Mouse (Mus musculus) erythroid progenitor cell, adult 5-6 weeks (primary cell): ENCODE measurements at regions not wholly inside any gene's neighbourhood (a gene's known extent, or its start where the extent isn't known, plus 50 kb on each side); places are given as distances from the start of the nearest gene placed in this dataset.

ENCODE experiments used
- ATAC-seq: replicated peaks from 2 replicates; pipeline ENCODE4 v1.8.0; 2016; ENCODE audit warnings: moderate number of reproducible peaks, mild to moderate bottlenecking, moderate TSS enrichment, inconsistent platforms; ENCODE audit not compliant: poor library complexity, low FRiP score, severe bottlenecking

GRCm38 (mm10) chr3:52929827-52930605 lies 87.0 kb downstream of the Cog6 start:
- no peak for ATAC-seq

- ATAC-seq: no peak
Observed at GRCm38 (mm10) chr3:52927361-52927841, 89.6 kb downstream of the Cog6 start.

- ATAC-seq: no peak
Observed at GRCm38 (mm10) chr3:52926549-52926948, 90.5 kb downstream of the Cog6 start.

- no peak for ATAC-seq
Observed at GRCm38 (mm10) chr3:52925223-52925622, 91.8 kb downstream of the Cog6 start.

GRCm38 (mm10) chr3:52924631-52925030 lies 92.4 kb downstream of the Cog6 start:
- no peak for ATAC-seq

GRCm38 (mm10) chr3:52923824-52924559 lies 93.0 kb downstream of the Cog6 start:
- ATAC-seq: no peak

- no peak for ATAC-seq
Observed at GRCm38 (mm10) chr3:52922411-52922810, 94.6 kb downstream of the Cog6 start.

- ATAC-seq: no peak
Observed at GRCm38 (mm10) chr3:52906823-52907564, 110.0 kb downstream of the Cog6 start.

GRCm38 (mm10) chr3:52904028-52904427 lies 113.0 kb downstream of the Cog6 start:
- no peak for ATAC-seq

GRCm38 (mm10) chr3:52897665-52898064 lies 119.4 kb downstream of the Cog6 start:
- ATAC-seq: no peak

- ATAC-seq: no peak
Observed at GRCm38 (mm10) chr3:52896462-52896861, 120.6 kb downstream of the Cog6 start.

GRCm38 (mm10) chr3:52895751-52896150 lies 121.3 kb downstream of the Cog6 start:
- ATAC-seq: no peak

GRCm38 (mm10) chr3:52894812-52895211 lies 122.2 kb downstream of the Cog6 start:
- no peak for ATAC-seq

- ATAC-seq: no peak
Observed at GRCm38 (mm10) chr3:52889156-52889715, 127.8 kb downstream of the Cog6 start.

- no peak for ATAC-seq
Observed at GRCm38 (mm10) chr3:52881981-52882380, 135.1 kb downstream of the Cog6 start.

- ATAC-seq: no peak
Observed at GRCm38 (mm10) chr3:52881139-52881538, 135.9 kb downstream of the Cog6 start.

GRCm38 (mm10) chr3:52879700-52880099 lies 137.3 kb downstream of the Cog6 start:
- ATAC-seq: no peak

GRCm38 (mm10) chr3:52878334-52878733 lies 138.7 kb downstream of the Cog6 start:
- ATAC-seq: no peak

GRCm38 (mm10) chr3:52872260-52872659 lies 144.8 kb downstream of the Cog6 start:
- no peak for ATAC-seq
